Mouse (Mus musculus) limb, embryonic 14.5 days (tissue): ENCODE data around the gene Col1a1. TPM values are rescaled to one million over a fixed set of nuclear protein-coding genes. Genes with fewer than 3 reads are reported as not detected.

Experiments
- ATAC-seq: fragments of 200-750 bp; cut with Nextera tagmentation; 2 replicates; pipeline ENCODE4 v1.8.0; 2017; ENCODE audit warnings: low read depth, moderate number of reproducible peaks, moderate TSS enrichment; ENCODE audit not compliant: low FRiP score
- DNase-seq: peaks from one replicate; pipeline ENCODE4 v3.0.0-alpha.2; 2015; ENCODE audit warnings: low spot score
- H3K27ac ChIP-seq: fragments of 300-500 bp; sonication (generic); replicated peaks from 2 replicates; pipeline ENCODE4 v1.5.1; 2014; ENCODE audit warnings: low read depth, mild to moderate bottlenecking, low read length, moderate library complexity, mixed read lengths
- H3K27me3 ChIP-seq: fragments of 300-500 bp; sonication (generic); 2 replicates; pipeline ENCODE4 v1.6.1; 2014; ENCODE audit warnings: low read length, mixed read lengths; ENCODE audit not compliant: control insufficient read depth, insufficient read depth
- H3K36me3 ChIP-seq: fragments of 300-500 bp; sonication (generic); 2 replicates; pipeline ENCODE4 v1.6.1; 2014; ENCODE audit warnings: mild to moderate bottlenecking, low read length, moderate library complexity, mixed read lengths; ENCODE audit not compliant: control insufficient read depth, insufficient read depth
- H3K4me1 ChIP-seq: fragments of 300-500 bp; sonication (generic); 2 replicates; pipeline ENCODE4 v1.6.1; 2014; ENCODE audit warnings: antibody characterized with exemption, low read length, mixed read lengths; ENCODE audit not compliant: control insufficient read depth, insufficient read depth
- H3K4me2 ChIP-seq: fragments of 300-500 bp; sonication (generic); replicated peaks from 2 replicates; pipeline ENCODE4 v1.6.1; 2014; ENCODE audit warnings: low read depth, mild to moderate bottlenecking, low read length, moderate library complexity; ENCODE audit not compliant: severe bottlenecking
- H3K4me3 ChIP-seq: fragments of 300-500 bp; sonication (generic); replicated peaks from 2 replicates; pipeline ENCODE4 v1.5.1; 2014; ENCODE audit warnings: low read length
- H3K9ac ChIP-seq: fragments of 300-500 bp; sonication (generic); 2 replicates; pipeline ENCODE4 v1.6.1; 2014; ENCODE audit warnings: mild to moderate bottlenecking, low read depth, low read length, moderate library complexity; ENCODE audit not compliant: severe bottlenecking
- H3K9me3 ChIP-seq: fragments of 300-500 bp; sonication (generic); 2 replicates; pipeline ENCODE4 v1.6.1; 2016; ENCODE audit warnings: low read length; ENCODE audit not compliant: control insufficient read depth
- POLR2A ChIP-seq: fragments of 200-500 bp; IDR thresholded peaks from 2 replicates; pipeline ENCODE4 v1.8.0; 2012; ENCODE audit warnings: inconsistent platforms, mild to moderate bottlenecking, moderate library complexity, borderline replicate concordance; ENCODE audit not compliant: insufficient read depth, insufficient read length; ENCODE audit errors: extremely low read depth
- WGBS: fragments of 180-500 bp; shearing (Covaris S2); extraction: QIAGEN DNeasy Blood & Tissue Kit; methylation state at CpG from one replicate; pipeline ENCODE4 v1.1.7; 2014; 5-methylcytosine and 5-hydroxymethylcytosine counted together
- polyA plus RNA-seq, 2 experiments: library from polyadenylated mRNA; depleted of rRNA in 1 of 2; stranded (reverse) in 1 of 2; unstranded in 1 of 2; fragments of >200 nt; fragmentation: Nextera tagmentation in 1 of 2; extraction: Ambion mirVana in 1 of 2; gene quantifications; 2 replicates each; pipeline versions ENCODE4 v1.2.1 to v1.2.3; 2012 to 2014

Gene Col1a1
- polyA plus RNA-seq, 2 experiments = 1,421 to 2,873 TPM

GRCm38 (mm10) chr11:94928820-94929219 lies 7.2 kb upstream of the Col1a1 start:
- no peaks in the 10 kb centered on the region for H3K27me3 ChIP-seq
- H3K9ac ChIP-seq = peak overlapping the region; percentile 40
- no peaks in the 10 kb centered on the region for H3K9me3 ChIP-seq
- 1% methylated on average over 8 of the region's 13 CpGs for WGBS
- peak; percentile 96 for DNase-seq
- peak; percentile 91 for ATAC-seq
- no peaks in the 10 kb centered on the region for H3K36me3 ChIP-seq
- peaks cover 48% of the 10 kb centered on the region for H3K4me1 ChIP-seq
- H3K4me3 ChIP-seq = peak overlapping the region; percentile 3; the same call in 1 of the 2 replicates
- TF ChIP-seq POLR2A = no peak
- H3K4me2 ChIP-seq = peak overlapping the region; percentile 40
- H3K27ac ChIP-seq = peak overlapping the region; percentile 94

- Histone ChIP-seq H3K27ac (peak overlapping the region; percentile 94), H3K9me3 (no peaks in the 10 kb centered on the region), H3K36me3 (no peaks in the 10 kb centered on the region), H3K9ac (peak overlapping the region; percentile 40), H3K4me2 (peak overlapping the region; percentile 40; the same call in 1 of the 2 replicates), H3K4me1 (peaks cover 55% of the 10 kb centered on the region), H3K27me3 (no peaks in the 10 kb centered on the region), H3K4me3 (no peak overlapping the region)
- ATAC-seq (no peak), DNase-seq (no peak)
- no peak for TF ChIP-seq POLR2A
- WGBS = 26% methylated on average over 9 of the region's 9 CpGs
Measured at GRCm38 (mm10) chr11:94929599-94929998, 6.4 kb upstream of the Col1a1 start.

- H3K27ac ChIP-seq = peak overlapping the region; percentile 94; the same call in 1 of the 2 replicates
- WGBS = 19% methylated on average over 4 of the region's 4 CpGs
- H3K9me3 ChIP-seq = no peaks in the 10 kb centered on the region
- peaks cover 61% of the 10 kb centered on the region for H3K4me1 ChIP-seq
- no peaks in the 10 kb centered on the region for H3K27me3 ChIP-seq
- no peaks in the 10 kb centered on the region for H3K36me3 ChIP-seq
- no peak for TF ChIP-seq POLR2A
- no peak overlapping the region for H3K4me2 ChIP-seq
- DNase-seq (no peak), ATAC-seq (no peak)
- H3K9ac ChIP-seq = no peak overlapping the region
- H3K4me3 ChIP-seq = no peak overlapping the region
Measured at GRCm38 (mm10) chr11:94930151-94930550, 5.9 kb upstream of the Col1a1 start.

DNA sequence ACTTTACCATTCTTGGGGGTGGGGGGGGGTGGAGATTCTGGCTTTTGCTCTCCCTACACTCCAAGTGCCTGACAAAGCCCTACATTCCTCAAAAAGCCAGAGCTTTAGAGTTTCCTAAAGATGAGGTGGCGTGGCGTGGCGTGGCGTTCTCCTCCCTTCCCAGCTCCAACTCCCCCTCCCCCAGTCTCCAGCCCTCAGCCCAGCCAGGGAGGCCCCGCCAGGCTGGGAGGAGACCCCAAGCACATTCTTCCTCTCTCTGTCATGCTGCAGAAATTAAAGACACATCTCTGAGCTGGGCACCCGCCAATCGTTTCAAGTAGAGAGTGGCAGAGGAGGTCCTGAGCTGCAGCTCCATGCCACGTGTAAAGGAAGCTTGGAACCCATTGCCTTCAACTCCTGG lies 2.4 kb upstream of the Col1a1 start:
- 8% methylated on average over 8 of the region's 8 CpGs for WGBS
- peaks cover 59% of the 10 kb centered on the region for H3K4me1 ChIP-seq

GRCm38 (mm10) chr11:94934526-94934925 lies 1.5 kb upstream of the Col1a1 start:
- DNase-seq (peak; percentile 69), ATAC-seq (no peak)
- H3K4me1 ChIP-seq = peaks cover 52% of the 10 kb centered on the region
- H3K27ac ChIP-seq = peak overlapping the region; percentile 93
- peak overlapping the region; percentile 28; the same call in 1 of the 2 replicates for H3K9ac ChIP-seq
- no peaks in the 10 kb centered on the region for H3K27me3 ChIP-seq
- peak overlapping the region; percentile 75 for H3K4me3 ChIP-seq
- no peak for TF ChIP-seq POLR2A
- H3K9me3 ChIP-seq = no peaks in the 10 kb centered on the region
- H3K4me2 ChIP-seq = peak overlapping the region; percentile 73
- peaks cover 18% of the 10 kb centered on the region for H3K36me3 ChIP-seq
- WGBS = 21% methylated on average over 11 of the region's 11 CpGs

More for the DNA sequence above, 2.4 kb upstream of the Col1a1 start:
- peak; percentile 84 for DNase-seq
- no peaks in the 10 kb centered on the region for H3K9me3 ChIP-seq
- no peak for TF ChIP-seq POLR2A
- H3K4me3 ChIP-seq = no peak overlapping the region
- no peak overlapping the region for H3K9ac ChIP-seq
- peak; percentile 28 for ATAC-seq
- H3K27me3 ChIP-seq = no peaks in the 10 kb centered on the region
- peak overlapping the region; percentile 93 for H3K27ac ChIP-seq
- peak overlapping the region; percentile 73 for H3K4me2 ChIP-seq
- H3K36me3 ChIP-seq = peaks cover 9% of the 10 kb centered on the region
